In genomic region chr15:103124254-103124653, GRCm38 (mm10) we compare ENCODE assay signal across 21 mouse cellular contexts. TPM values are rescaled to one million over a fixed set of nuclear protein-coding genes. Genes with fewer than 3 reads are reported as not detected.
DNase-seq lines count a peak whose midpoint lies in the region; ATAC-seq and TF ChIP-seq lines count a peak whose summit lies in the region.
"Had no signal": no experiment of that assay in that cellular context is flagged by ENCODE, and none has a peak within 500 bp of the region (broad histone marks: within the 10 kb centered on the region; RNA-seq: fewer than 3 reads in every experiment).

No protein-coding gene starts in this region.

- TF ChIP-seq EP300 in CH12.LX (IDR thresholded peaks at IDR 0.05; ENCODE audit: low read length): peak; percentile 68

- H3K4me3 ChIP-seq in kidney, embryonic 15.5 days (replicated peaks): no peak overlapping the region
- H3K4me3 ChIP-seq in CH12.LX (replicated peaks in 1 of 3; ENCODE audit: low read depth in 2 of 3, low read length in 2 of 3, poor library complexity in 1 of 3): no peak overlapping the region
- H3K4me3 ChIP-seq in stomach, embryonic 15.5 days (replicated peaks): no peak overlapping the region
- no peak overlapping the region for H3K4me3 ChIP-seq in forebrain, embryonic 14.5 days (ENCODE audit: low read depth, low read length)
- H3K4me3 ChIP-seq: embryonic facial prominence, embryonic 10.5 days; embryonic facial prominence, embryonic 12.5 days; forebrain, embryonic 13.5 days had no signal

- dilution Hi-C loops in CH12.LX (cut with MboI; ENCODE audit: extremely low pct_ligation_motif_present, extremely low pct_unique_long_range_greater_than_20kb, low sequenced_read_pairs): no loop called here

- TF ChIP-seq RAD21 in CH12.LX (IDR thresholded peaks at IDR 0.05; ENCODE audit: low read depth, low read length): no peak; the same call in none of the 2 replicates

- no peak for DNase-seq in kidney, adult 8-10 months
- peak; percentile 75 for DNase-seq in CH12.LX (ENCODE audit: extremely low read depth)
- DNase-seq in forebrain, embryonic 14.5 days (ENCODE audit: low spot score): no peak
- no peak for DNase-seq in urinary bladder, postnatal 4 days (ENCODE audit: low spot score in 2 of 2)
- DNase-seq: adrenal gland, adult 8-10 months; adrenal gland, postnatal 14 days; adrenal gland, postnatal 36 days; cerebellum, adult 11-12 months; cerebellum, adult 2 months; cerebellum, adult 9-10 months; cerebellum, postnatal 10 days; cerebellum, postnatal 25 days had no signal

- H3K36me3 ChIP-seq in kidney, embryonic 15.5 days: no peaks in the 10 kb centered on the region
- no peaks in the 10 kb centered on the region for H3K36me3 ChIP-seq in CH12.LX (replicated peaks in 1 of 2; ENCODE audit: control insufficient read depth in 1 of 2, insufficient read depth in 1 of 2, low read length in 1 of 2)
- no peaks in the 10 kb centered on the region for H3K36me3 ChIP-seq in stomach, embryonic 15.5 days
- H3K36me3 ChIP-seq in forebrain, embryonic 14.5 days (ENCODE audit: control insufficient read depth, insufficient read depth, low read length): no peaks in the 10 kb centered on the region
- H3K36me3 ChIP-seq: embryonic facial prominence, embryonic 10.5 days; embryonic facial prominence, embryonic 12.5 days; G1E had no signal

- TF ChIP-seq POLR2A in CH12.LX (IDR thresholded peaks at IDR 0.05; ENCODE audit: low read depth, low read length): no peak

- H3K79me2 ChIP-seq in CH12.LX (replicated peaks; ENCODE audit: control insufficient read depth, extremely low read depth, insufficient read depth, poor library complexity, severe bottlenecking): no peaks in the 10 kb centered on the region

- H3K9ac ChIP-seq in kidney, embryonic 15.5 days: no peak overlapping the region
- no peak overlapping the region for H3K9ac ChIP-seq in CH12.LX (ENCODE audit: insufficient read depth, low read depth)
- H3K9ac ChIP-seq in stomach, embryonic 15.5 days: no peak overlapping the region
- no peak overlapping the region for H3K9ac ChIP-seq in forebrain, embryonic 14.5 days (ENCODE audit: low read length)
- H3K9ac ChIP-seq: embryonic facial prominence, embryonic 12.5 days; forebrain, embryonic 13.5 days had no signal

- ATAC-seq in kidney, embryonic 15.5 days (replicated peaks; ENCODE audit: low FRiP score): no peak
- ATAC-seq in stomach, embryonic 15.5 days (ENCODE audit: insufficient read depth, low FRiP score, low read depth): no peak
- no peak for ATAC-seq in forebrain, embryonic 14.5 days
- ATAC-seq: activated CD4-positive, CD25-positive, alpha-beta regulatory T cell, adult 4 months; forebrain, embryonic 13.5 days; forebrain, embryonic 16.5 days; Patski had no signal

- 78% methylated on average over 1 of the region's 1 CpGs for WGBS in kidney, embryonic 15.5 days
- WGBS in stomach, embryonic 15.5 days: 77% methylated on average over 1 of the region's 1 CpGs
- 80% methylated on average over 1 of the region's 1 CpGs for WGBS in forebrain, embryonic 14.5 days

- TF ChIP-seq CTCF in CH12.LX (conservative IDR thresholded peaks at IDR 0.05 in 1 of 2, IDR thresholded peaks at IDR 0.05 in 1 of 2; ENCODE audit: low read depth in 2 of 2, low read length in 2 of 2): no peak

- no peaks in the 10 kb centered on the region for H3K9me3 ChIP-seq in kidney, embryonic 15.5 days (replicated peaks)
- H3K9me3 ChIP-seq in CH12.LX (replicated peaks; ENCODE audit: low read length): peaks cover 3% of the 10 kb centered on the region
- no peaks in the 10 kb centered on the region for H3K9me3 ChIP-seq in stomach, embryonic 15.5 days
- no peaks in the 10 kb centered on the region for H3K9me3 ChIP-seq in forebrain, embryonic 14.5 days (replicated peaks; ENCODE audit: control insufficient read depth, low read length)
- H3K9me3 ChIP-seq: embryonic facial prominence, embryonic 10.5 days; embryonic facial prominence, embryonic 12.5 days; forebrain, embryonic 13.5 days had no signal

- H3K4me2 ChIP-seq in kidney, embryonic 15.5 days: no peak overlapping the region
- peak overlapping the region; percentile 43 for H3K4me2 ChIP-seq in CH12.LX (ENCODE audit: insufficient read depth, low read depth, poor library complexity, severe bottlenecking)
- no peak overlapping the region for H3K4me2 ChIP-seq in stomach, embryonic 15.5 days
- H3K4me2 ChIP-seq in forebrain, embryonic 14.5 days (ENCODE audit: low read length): no peak overlapping the region
- H3K4me2 ChIP-seq: embryonic facial prominence, embryonic 12.5 days; forebrain, embryonic 13.5 days had no signal

- peaks cover 38% of the 10 kb centered on the region for H3K27me3 ChIP-seq in kidney, embryonic 15.5 days
- peaks cover 4% of the 10 kb centered on the region for H3K27me3 ChIP-seq in CH12.LX (replicated peaks)
- 0 out of 2 replicates have a peak, but pooled peaks cover 3% of the 10 kb centered on the region for H3K27me3 ChIP-seq in stomach, embryonic 15.5 days (replicated peaks)
- 0 out of 2 replicates have a peak, but pooled peaks cover 10% of the 10 kb centered on the region for H3K27me3 ChIP-seq in forebrain, embryonic 14.5 days (replicated peaks; ENCODE audit: control insufficient read depth, insufficient read depth, low read length)
- H3K27me3 ChIP-seq: Patski had no signal

- 0 out of 2 replicates have a peak overlapping the region, but pooled peaks have one; percentile 60 for H3K27ac ChIP-seq in kidney, embryonic 15.5 days
- no peak overlapping the region for H3K27ac ChIP-seq in CH12.LX (ENCODE audit: insufficient read depth, low read depth)
- peak overlapping the region; percentile 40; the same call in 1 of the 2 replicates for H3K27ac ChIP-seq in stomach, embryonic 15.5 days
- H3K27ac ChIP-seq in forebrain, embryonic 14.5 days (ENCODE audit: low read depth, low read length): no peak overlapping the region
- H3K27ac ChIP-seq: embryonic facial prominence, embryonic 10.5 days; embryonic facial prominence, embryonic 12.5 days; forebrain, embryonic 13.5 days had no signal

- in situ Hi-C loops in CH12.LX (cut with MboI; ENCODE audit: low pct_ligation_motif_present, low pct_unique_long_range_greater_than_20kb, low sequenced_read_pairs): no loop called here

- peaks cover 89% of the 10 kb centered on the region for H3K4me1 ChIP-seq in kidney, embryonic 15.5 days
- peaks cover 16 to 63% of the 10 kb centered on the region in 2 experiments for H3K4me1 ChIP-seq in CH12.LX (ENCODE audit: control insufficient read depth in 1 of 2, insufficient read depth in 2 of 2)
- H3K4me1 ChIP-seq in stomach, embryonic 15.5 days: peaks cover 36% of the 10 kb centered on the region
- no peaks in the 10 kb centered on the region for H3K4me1 ChIP-seq in forebrain, embryonic 14.5 days (ENCODE audit: control insufficient read depth, insufficient read depth, low read length)

TF ChIP-seq in CH12.LX, 34 proteins besides CTCF, POLR2A, EP300 and RAD21 (continues in another document):
- TF ChIP-seq TBP (conservative IDR thresholded peaks at IDR 0.05; ENCODE audit: low read depth, low read length) (no peak), ZNF384 (IDR thresholded peaks at IDR 0.05; ENCODE audit: low read depth, low read length) (no peak), JUND (conservative IDR thresholded peaks at IDR 0.05; ENCODE audit: low read depth, low read length) (no peak), TCF12 (IDR thresholded peaks at IDR 0.05; ENCODE audit: low read depth, low read length) (peak; percentile 60), E2F4 (IDR thresholded peaks at IDR 0.05; ENCODE audit: insufficient replicate concordance, low read depth, low read length) (no peak), BHLHE40 (IDR thresholded peaks at IDR 0.05; ENCODE audit: low read depth, low read length) (peak; percentile 70), MAX (IDR thresholded peaks at IDR 0.05; ENCODE audit: low read length) (peak; percentile 58; the same call in 1 of the 2 replicates), USF1 (IDR thresholded peaks at IDR 0.05; ENCODE audit: low read depth, low read length) (no peak), IRF4 (IDR thresholded peaks at IDR 0.05; ENCODE audit: low read depth, low read length) (peak; percentile 46; the same call in 1 of the 2 replicates), UBTF (IDR thresholded peaks at IDR 0.05; ENCODE audit: low read depth, low read length) (no peak), PAX5 (IDR thresholded peaks at IDR 0.05; ENCODE audit: low read length) (no peak), ZMIZ1 (IDR thresholded peaks at IDR 0.05; ENCODE audit: low read depth, low read length) (no peak), ETS1 (conservative IDR thresholded peaks at IDR 0.05; ENCODE audit: low read depth, low read length) (peak; percentile 60), GABPA (IDR thresholded peaks at IDR 0.05; ENCODE audit: insufficient replicate concordance, low read depth, low read length) (no peak), CHD1 (IDR thresholded peaks at IDR 0.05; ENCODE audit: low read depth, low read length) (no peak), NELFE (IDR thresholded peaks at IDR 0.05; ENCODE audit: low read depth, low read length) (no peak), RCOR1 (conservative IDR thresholded peaks at IDR 0.05; ENCODE audit: low read depth, low read length) (no peak), CHD2 (IDR thresholded peaks at IDR 0.05; ENCODE audit: low read length) (no peak), MYC (IDR thresholded peaks at IDR 0.05; ENCODE audit: low read depth, low read length) (0 out of 2 replicates have a peak, but pooled peaks have one; percentile 16), SMC3 (IDR thresholded peaks at IDR 0.05; ENCODE audit: low read depth, low read length) (peak; percentile 11; the same call in 1 of the 2 replicates), KAT2A (IDR thresholded peaks at IDR 0.05; ENCODE audit: insufficient replicate concordance, low read length) (no peak), USF2 (conservative IDR thresholded peaks at IDR 0.05; ENCODE audit: low read depth, low read length) (no peak), NRF1 (IDR thresholded peaks at IDR 0.05; ENCODE audit: low read depth, low read length) (no peak), HCFC1 (IDR thresholded peaks at IDR 0.05; ENCODE audit: low read depth, low read length) (no peak), MXI1 (IDR thresholded peaks at IDR 0.05; ENCODE audit: low read depth, low read length) (peak; percentile 96), MAFK (IDR thresholded peaks at IDR 0.05; ENCODE audit: insufficient replicate concordance, low read length) (0 out of 2 replicates have a peak, but pooled peaks have one; percentile 8), SIN3A (IDR thresholded peaks at IDR 0.05; ENCODE audit: low read length) (no peak), ELF1 (IDR thresholded peaks at IDR 0.05; ENCODE audit: low read depth, low read length) (no peak)

RNA-seq across cellular contexts. Expression of gene Smug1, which starts 42.6 kb away (rescaled TPM):
- 17.7 and 18.0 TPM in 2 replicates for polyA plus RNA-seq in kidney, embryonic 15.5 days (2015; fragmentation: Nextera tagmentation; extraction: Ambion mirVana)
- total RNA-seq in CH12.LX (2012; rRNA removed) (7.3 and 7.8 TPM in 2 replicates), CH12.LX (2014; rRNA removed) (9.5 and 9.8 TPM in 2 replicates)
- 6.1 and 7.3 TPM in 2 replicates for polyA plus RNA-seq in CH12.LX (2012; ENCODE audit: insufficient read length, low read depth)
- polyA plus RNA-seq in stomach, embryonic 15.5 days (2015; fragmentation: Nextera tagmentation; extraction: Ambion mirVana): 18.3 and 21.6 TPM in 2 replicates
- polyA plus RNA-seq in forebrain, embryonic 14.5 days (2014; fragmentation: Nextera tagmentation; extraction: Ambion mirVana): 25.3 and 26.5 TPM in 2 replicates

Comparison
In these comparisons a context has a peak if more than half of its experiments do, and no peak if none do; other contexts are left out.
1. H3K27ac ChIP-seq: peak in kidney, embryonic 15.5 days (single experiment) and stomach, embryonic 15.5 days (single experiment); none in CH12.LX (single experiment) and forebrain, embryonic 14.5 days (single experiment).